Mouse (Mus musculus) hindbrain, postnatal 0 days (tissue): ENCODE results near the gene Gm43552. TPM values are rescaled to one million over a fixed set of nuclear protein-coding genes. Genes with fewer than 3 reads are reported as not detected.
A peak's percentile ranks its signal among the peaks of the same experiment; 100 is the strongest.

ENCODE experiments used
- ATAC-seq: fragments of 200-750 bp; cut with Nextera tagmentation; 2 replicates; pipeline ENCODE4 v1.8.0; 2017; ENCODE audit warnings: mild to moderate bottlenecking, moderate TSS enrichment, moderate library complexity
- DNase-seq: peaks from one replicate; pipeline ENCODE4 v3.0.0-alpha.2; 2015; ENCODE audit warnings: low spot score
- H3K27ac ChIP-seq: fragments of 300-500 bp; sonication (generic); 2 replicates; pipeline ENCODE4 v1.5.1; 2014; ENCODE audit warnings: mild to moderate bottlenecking
- H3K27me3 ChIP-seq: fragments of 300-500 bp; sonication (generic); 2 replicates; pipeline ENCODE4 v1.6.1; 2014; ENCODE audit warnings: low read length, mixed read lengths; ENCODE audit not compliant: insufficient read depth
- H3K36me3 ChIP-seq: fragments of 300-500 bp; sonication (generic); 2 replicates; pipeline ENCODE4 v1.6.1; 2014; ENCODE audit warnings: low read length, mixed read lengths; ENCODE audit not compliant: insufficient read depth
- H3K4me1 ChIP-seq: fragments of 300-500 bp; sonication (generic); 2 replicates; pipeline ENCODE4 v1.6.1; 2014; ENCODE audit warnings: antibody characterized with exemption, low read length, mixed read lengths; ENCODE audit not compliant: insufficient read depth
- H3K4me2 ChIP-seq: fragments of 300-500 bp; sonication (generic); 2 replicates; pipeline ENCODE4 v1.6.1; 2014; ENCODE audit warnings: low read depth, mild to moderate bottlenecking, low read length, moderate library complexity, mixed read lengths
- H3K4me3 ChIP-seq: fragments of 300-500 bp; sonication (generic); 2 replicates; pipeline ENCODE4 v1.5.1; 2014; ENCODE audit warnings: low read length
- H3K9ac ChIP-seq: fragments of 300-500 bp; sonication (generic); replicated peaks from 2 replicates; pipeline ENCODE4 v1.6.1; 2014; ENCODE audit warnings: mild to moderate bottlenecking, low read length, moderate library complexity, mixed read lengths
- H3K9me3 ChIP-seq: fragments of 300-500 bp; sonication (generic); 2 replicates; pipeline ENCODE4 v1.6.1; 2016; ENCODE audit warnings: low read length, mixed read lengths
- CTCF ChIP-seq: IDR thresholded peaks from 2 replicates; pipeline ENCODE4 v1.5.1; 2016; ENCODE audit warnings: antibody characterized with exemption, control low read depth, low read depth
- WGBS: fragments of 180-500 bp; shearing (Covaris S2); extraction: QIAGEN DNeasy Blood & Tissue Kit; methylation state at CpG from one replicate; pipeline ENCODE4 v1.1.7; 2014; 5-methylcytosine and 5-hydroxymethylcytosine counted together
- polyA plus RNA-seq: library from polyadenylated mRNA; unstranded; fragments of >200 nt; fragmentation: Nextera tagmentation; extraction: Ambion mirVana; gene quantifications from 2 replicates; pipeline ENCODE4 v1.2.1, GENCODE M21; 2015
- total RNA-seq: library from RNA; depleted of rRNA; stranded (reverse); fragments of >200 nt; gene quantifications from 2 replicates; pipeline ENCODE4 v1.2.3, GENCODE M21; 2014

Gene Gm43552
- total and polyA plus RNA-seq, 2 experiments from 2014 or later = not detected

DNA sequence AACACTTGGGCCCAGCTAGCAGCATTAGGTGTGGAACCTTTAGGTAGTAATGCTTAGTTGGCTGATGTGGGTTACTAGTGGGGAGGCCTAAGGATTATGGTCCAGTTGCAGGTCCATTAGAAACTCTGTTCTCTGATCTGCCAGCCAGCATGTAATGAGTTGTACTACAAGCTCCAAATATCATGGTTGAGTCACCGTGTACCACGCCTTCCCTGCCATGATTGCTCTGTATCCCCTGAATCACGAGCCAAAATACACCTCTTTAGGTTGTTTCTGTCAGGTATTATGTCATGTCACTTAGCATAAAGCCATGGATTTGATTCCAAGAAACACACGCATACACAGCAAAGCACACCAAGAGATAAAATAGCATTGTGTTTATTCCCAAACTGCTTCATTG, 32.2 kb upstream of the Gm43552 start:
- TF ChIP-seq CTCF = no peak
- Histone ChIP-seq H3K9ac (no peak overlapping the region), H3K36me3 (no peaks in the 10 kb centered on the region), H3K27ac (no peak overlapping the region), H3K27me3 (no peaks in the 10 kb centered on the region), H3K4me3 (no peak overlapping the region), H3K4me2 (no peak overlapping the region), H3K4me1 (no peaks in the 10 kb centered on the region), H3K9me3 (no peaks in the 10 kb centered on the region)
- ATAC-seq = no peak
- DNase-seq = no peak
- WGBS = 79% methylated on average over 4 of the region's 4 CpGs

DNA sequence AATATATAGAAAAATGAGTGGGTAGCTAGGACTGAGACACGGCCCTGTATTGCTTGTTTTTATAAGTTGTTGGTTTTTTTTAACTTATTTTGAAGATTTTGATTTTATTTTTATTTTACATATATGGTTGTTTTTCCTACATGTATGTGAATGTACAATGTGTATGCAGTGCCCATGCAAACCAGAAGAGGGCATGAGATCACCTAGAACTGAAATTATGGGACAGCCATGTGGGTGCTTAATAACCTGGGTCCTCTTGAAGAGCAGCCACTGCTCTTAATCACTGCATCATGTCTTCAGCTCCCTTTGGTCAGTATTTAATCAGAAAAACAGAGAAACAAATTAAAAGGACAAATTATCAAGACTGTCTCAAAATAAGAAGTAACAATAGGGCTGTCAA, 29.2 kb upstream of the Gm43552 start:
- Histone ChIP-seq H3K9ac (no peak overlapping the region), H3K9me3 (no peaks in the 10 kb centered on the region), H3K4me3 (no peak overlapping the region), H3K27ac (no peak overlapping the region), H3K4me2 (no peak overlapping the region), H3K4me1 (no peaks in the 10 kb centered on the region), H3K36me3 (no peaks in the 10 kb centered on the region), H3K27me3 (no peaks in the 10 kb centered on the region)
- 87% methylated on average over 1 of the region's 1 CpGs for WGBS
- DNase-seq (peak; percentile 29), ATAC-seq (no peak)
- TF ChIP-seq CTCF = peak; percentile 61

DNA sequence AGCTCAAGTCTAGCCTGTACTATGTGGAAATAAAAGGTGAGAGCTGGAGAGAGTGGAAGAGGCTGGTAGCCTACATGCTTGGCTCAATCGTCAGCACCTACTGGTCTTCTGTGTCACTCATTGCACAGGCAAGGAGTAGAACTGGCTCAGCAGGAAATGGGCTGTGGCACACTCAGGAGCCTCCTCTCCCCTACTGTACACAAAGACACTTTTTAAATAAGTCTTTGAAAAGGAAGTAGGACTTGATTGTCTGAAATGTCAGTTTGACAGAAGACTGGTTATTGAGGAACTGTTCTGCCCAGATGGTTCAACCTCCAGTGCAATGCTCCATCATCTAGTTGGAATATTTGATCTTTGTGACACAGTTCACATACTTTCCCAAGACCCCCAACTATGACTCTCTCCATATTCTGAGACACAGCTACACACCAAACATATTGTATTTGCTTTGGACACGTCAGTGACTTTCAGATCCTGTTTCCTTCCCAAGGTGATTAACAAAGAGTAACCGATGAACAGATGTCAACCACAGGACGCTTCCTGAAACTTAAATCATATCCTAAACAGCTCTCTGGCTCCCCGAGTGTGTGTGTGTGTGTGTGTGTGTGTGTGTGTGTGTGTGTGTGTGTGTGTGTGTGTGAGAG, 22.1 kb upstream of the Gm43552 start:
- Histone ChIP-seq H3K27me3 (no peaks in the 10 kb centered on the region), H3K27ac (no peak overlapping the region), H3K9ac (no peak overlapping the region), H3K4me1 (no peaks in the 10 kb centered on the region), H3K4me3 (no peak overlapping the region), H3K9me3 (0 out of 2 replicates have a peak, but pooled peaks cover 2% of the 10 kb centered on the region), H3K36me3 (no peaks in the 10 kb centered on the region), H3K4me2 (no peak overlapping the region)
- 64% methylated on average over 5 of the region's 5 CpGs for WGBS
- DNase-seq (no peak), ATAC-seq (no peak)
- TF ChIP-seq CTCF = no peak

DNA sequence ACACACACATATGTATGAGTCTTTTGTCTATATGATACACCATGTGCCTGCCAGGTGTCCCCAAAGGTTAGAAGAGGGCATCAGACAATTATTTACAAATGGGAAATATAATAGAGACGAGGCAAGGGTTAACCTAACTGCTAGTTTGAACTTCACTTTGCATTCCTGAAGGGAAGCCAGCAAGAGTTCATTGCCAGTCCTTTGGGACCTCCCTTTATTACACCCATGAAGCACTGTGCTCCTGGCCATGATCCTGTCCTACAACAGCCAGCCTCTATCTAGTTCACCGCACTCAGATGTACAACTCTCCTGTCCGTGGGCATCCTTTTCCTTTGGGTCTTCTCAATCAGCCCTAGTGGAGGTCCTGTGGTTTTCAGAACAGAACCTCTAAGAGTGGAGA, 20.9 kb upstream of the Gm43552 start:
- H3K9ac ChIP-seq = no peak overlapping the region
- no peak for TF ChIP-seq CTCF
- H3K4me2 ChIP-seq = no peak overlapping the region
- H3K27me3 ChIP-seq = no peaks in the 10 kb centered on the region
- H3K4me1 ChIP-seq = no peaks in the 10 kb centered on the region
- 79% methylated on average over 3 of the region's 3 CpGs for WGBS
- H3K9me3 ChIP-seq = 0 out of 2 replicates have a peak, but pooled peaks cover 2% of the 10 kb centered on the region
- ATAC-seq (no peak), DNase-seq (no peak)
- no peaks in the 10 kb centered on the region for H3K36me3 ChIP-seq
- H3K4me3 ChIP-seq = no peak overlapping the region
- H3K27ac ChIP-seq = no peak overlapping the region

DNA sequence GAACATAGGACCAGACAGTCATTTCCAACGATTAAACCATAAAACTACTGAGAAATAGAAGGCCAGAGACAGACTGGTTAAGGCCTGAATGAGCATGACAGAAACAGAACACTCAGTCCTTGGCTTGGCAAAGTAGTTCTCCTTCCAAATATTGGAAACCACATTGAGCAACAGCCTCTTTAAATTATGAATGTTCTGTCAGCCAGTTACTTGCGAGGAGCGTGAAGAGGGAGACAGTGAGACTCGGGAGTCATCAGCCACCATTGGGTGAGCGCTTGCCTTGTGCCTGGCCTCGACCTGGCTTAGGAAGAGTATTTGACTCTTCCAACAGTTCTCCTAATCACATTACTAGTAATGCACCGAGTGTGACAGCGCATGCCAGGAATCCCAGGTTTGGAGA, 15.8 kb upstream of the Gm43552 start:
- H3K9me3 ChIP-seq = 0 out of 2 replicates have a peak, but pooled peaks cover 2% of the 10 kb centered on the region
- 85% methylated on average over 8 of the region's 8 CpGs for WGBS
- H3K4me3 ChIP-seq = no peak overlapping the region
- no peak overlapping the region for H3K9ac ChIP-seq
- ATAC-seq = no peak
- H3K4me2 ChIP-seq = no peak overlapping the region
- H3K27me3 ChIP-seq = no peaks in the 10 kb centered on the region
- H3K36me3 ChIP-seq = no peaks in the 10 kb centered on the region
- no peak for DNase-seq
- TF ChIP-seq CTCF = no peak
- H3K4me1 ChIP-seq = no peaks in the 10 kb centered on the region
- no peak overlapping the region for H3K27ac ChIP-seq

DNA sequence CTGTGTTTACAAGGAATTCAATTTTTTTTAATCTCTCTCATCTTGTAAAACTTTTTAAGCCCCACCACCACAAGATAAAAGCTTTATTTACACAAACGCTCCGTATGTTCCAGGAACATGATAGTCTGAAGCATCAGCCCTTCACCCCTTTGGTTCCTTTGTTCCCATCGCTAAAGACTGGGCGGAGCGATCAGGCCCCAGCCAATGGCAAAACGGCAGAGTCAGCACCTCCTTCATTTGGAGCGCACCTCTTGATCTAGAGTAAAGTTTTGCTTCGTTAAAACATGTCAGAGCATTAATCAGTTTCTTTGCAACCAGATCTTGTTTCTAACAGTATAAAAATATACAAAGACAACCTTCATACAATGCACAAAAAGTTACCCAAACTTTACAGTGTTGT, 13.2 kb upstream of the Gm43552 start:
- WGBS = 5% methylated on average over 8 of the region's 8 CpGs
- DNase-seq (peak; percentile 30), ATAC-seq (no peak)
- Histone ChIP-seq H3K27ac (no peak overlapping the region), H3K27me3 (no peaks in the 10 kb centered on the region), H3K4me3 (no peak overlapping the region), H3K4me1 (no peaks in the 10 kb centered on the region), H3K9ac (no peak overlapping the region), H3K4me2 (peak overlapping the region; percentile 42; the same call in 1 of the 2 replicates), H3K9me3 (no peaks in the 10 kb centered on the region), H3K36me3 (no peaks in the 10 kb centered on the region)
- TF ChIP-seq CTCF = no peak

DNA sequence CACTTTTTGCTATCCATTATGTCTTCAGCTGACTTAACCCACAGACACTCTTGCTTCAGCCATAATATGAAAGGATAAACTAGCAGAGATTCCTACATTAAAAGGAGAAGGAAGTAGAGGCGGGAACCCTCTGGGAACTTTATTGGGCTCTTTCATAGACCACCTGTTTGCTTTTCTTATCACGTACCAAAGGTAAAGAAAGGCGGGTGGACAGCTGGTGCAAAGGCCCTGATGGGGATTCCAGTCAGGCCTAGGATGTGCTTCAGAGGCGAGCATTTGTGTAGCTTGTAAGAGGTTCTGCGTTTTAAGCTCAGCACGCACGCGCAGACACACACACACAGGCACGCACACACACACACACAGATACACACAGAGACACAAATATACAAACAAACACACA, 8.8 kb upstream of the Gm43552 start:
- H3K9ac ChIP-seq = no peak overlapping the region
- no peak overlapping the region for H3K4me3 ChIP-seq
- H3K27ac ChIP-seq = no peak overlapping the region
- H3K9me3 ChIP-seq = no peaks in the 10 kb centered on the region
- ATAC-seq (no peak), DNase-seq (no peak)
- H3K4me1 ChIP-seq = no peaks in the 10 kb centered on the region
- no peak for TF ChIP-seq CTCF
- H3K4me2 ChIP-seq = no peak overlapping the region
- H3K36me3 ChIP-seq = no peaks in the 10 kb centered on the region
- 93% methylated on average over 9 of the region's 9 CpGs for WGBS
- no peaks in the 10 kb centered on the region for H3K27me3 ChIP-seq
